Mouse (Mus musculus): ENCODE results near the gene Arhgap21. TPM values are rescaled to one million over a fixed set of nuclear protein-coding genes. Genes with fewer than 3 reads are reported as not detected.

Gene Arhgap21
- polyA plus RNA-seq (2012; rRNA removed) = 104 and 131 TPM in 2 replicates

- Histone ChIP-seq H3K4me1 (ENCODE audit: control insufficient read depth, insufficient read depth, low read length) (peaks cover 4% of the 10 kb centered on the region), H3K4me3 (ENCODE audit: insufficient read depth, low read length) (peak within 1 kb of the TSS; percentile 87), H3K27ac (ENCODE audit: insufficient read depth, low read length) (peak within 1 kb of the TSS; percentile 100)
- TF ChIP-seq POLR2A (IDR thresholded peaks at IDR 0.05; ENCODE audit: extremely low read depth, insufficient read depth, low read length) (peak; percentile 27; the same call in 1 of the 2 replicates), CTCF (IDR thresholded peaks at IDR 0.05; ENCODE audit: extremely low read depth, insufficient read depth, low read length) (no peak)
Observed at GRCm38 (mm10) chr2:20968441-20969200, at the start of gene Arhgap21. Arhgap21 (minus strand) TSS chr2:20968881.

DNA sequence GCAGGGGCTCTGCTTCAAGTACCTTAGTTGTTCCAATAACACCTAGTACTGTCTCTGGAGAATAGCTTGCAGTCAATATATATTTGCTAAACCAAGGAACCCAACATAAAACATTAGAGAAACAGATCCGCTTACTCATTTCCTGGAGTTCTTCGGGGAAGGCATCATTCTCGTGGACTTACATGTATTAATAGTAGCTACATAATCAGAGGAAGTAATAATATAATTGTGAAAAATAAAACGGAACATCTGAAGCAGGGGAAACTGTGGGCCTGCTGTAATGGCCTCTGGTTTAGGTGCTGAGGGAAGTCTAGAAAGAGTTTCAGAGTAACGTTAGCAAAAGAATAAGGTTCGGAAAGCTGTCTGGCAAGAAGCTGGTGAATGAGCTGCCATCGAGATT lies 47.9 kb upstream of the Arhgap21 start:
- Histone ChIP-seq H3K4me1 (ENCODE audit: control insufficient read depth, insufficient read depth, low read length) (no peaks in the 10 kb centered on the region), H3K4me3 (ENCODE audit: insufficient read depth, low read length) (no peak overlapping the region), H3K27ac (ENCODE audit: insufficient read depth, low read length) (no peak overlapping the region)
- TF ChIP-seq CTCF (IDR thresholded peaks at IDR 0.05; ENCODE audit: extremely low read depth, insufficient read depth, low read length) (no peak), POLR2A (IDR thresholded peaks at IDR 0.05; ENCODE audit: extremely low read depth, insufficient read depth, low read length) (no peak)

DNA sequence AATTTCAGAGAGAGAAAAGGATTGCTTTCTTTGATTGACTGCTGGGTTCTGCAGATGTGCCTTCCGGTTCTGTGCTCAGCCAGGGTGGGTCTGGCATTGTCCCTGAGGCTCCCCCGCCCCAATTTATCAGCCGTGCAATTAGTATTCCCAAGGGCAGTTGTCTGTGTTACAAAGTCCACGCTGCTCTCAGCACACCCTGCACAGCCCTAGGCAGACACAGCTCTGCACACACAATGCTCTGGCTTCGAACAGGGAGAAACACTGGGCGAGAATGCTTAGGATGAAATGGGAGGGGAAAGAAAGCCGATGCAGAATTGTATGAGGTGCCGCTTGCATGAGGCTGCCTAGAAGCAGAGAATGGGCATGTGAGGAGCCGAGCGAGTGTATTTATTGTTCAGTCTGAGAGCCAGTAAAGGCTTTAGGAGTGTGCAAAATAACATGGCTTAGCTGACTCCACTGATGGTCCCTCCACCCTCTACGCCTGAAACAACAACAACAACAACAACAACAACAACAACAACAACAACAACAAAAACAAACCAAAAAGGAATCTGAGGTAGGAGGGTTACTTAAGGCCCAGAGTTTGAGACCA lies 42.2 kb upstream of the Arhgap21 start:
- no peak overlapping the region for H3K4me3 ChIP-seq (ENCODE audit: insufficient read depth, low read length)
- no peaks in the 10 kb centered on the region for H3K4me1 ChIP-seq (ENCODE audit: control insufficient read depth, insufficient read depth, low read length)
- peak overlapping the region; percentile 44; the same call in 1 of the 2 replicates for H3K27ac ChIP-seq (ENCODE audit: insufficient read depth, low read length)
- TF ChIP-seq POLR2A (IDR thresholded peaks at IDR 0.05; ENCODE audit: extremely low read depth, insufficient read depth, low read length) = no peak
- TF ChIP-seq CTCF (IDR thresholded peaks at IDR 0.05; ENCODE audit: extremely low read depth, insufficient read depth, low read length) = no peak

DNA sequence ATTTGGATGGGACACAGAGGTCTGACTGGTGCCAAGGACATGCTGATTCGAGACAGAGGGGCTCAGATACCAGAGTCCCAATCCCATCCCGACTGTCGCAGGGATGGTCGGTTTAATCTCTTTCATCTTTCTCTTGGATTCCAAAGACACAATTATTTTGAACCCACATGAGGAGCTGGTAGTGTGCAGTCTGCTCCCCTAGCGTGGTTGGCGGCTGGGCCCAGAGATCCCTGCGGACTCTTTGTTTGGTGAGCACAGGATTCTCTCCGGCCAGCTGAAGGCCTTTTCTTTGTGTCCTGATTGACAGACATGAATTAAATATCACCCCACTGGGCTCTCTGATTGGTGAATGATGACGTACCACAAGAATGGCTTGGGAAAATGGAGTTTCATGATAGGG lies 41.5 kb upstream of the Arhgap21 start:
- no peak overlapping the region for H3K27ac ChIP-seq (ENCODE audit: insufficient read depth, low read length)
- no peak for TF ChIP-seq CTCF (IDR thresholded peaks at IDR 0.05; ENCODE audit: extremely low read depth, insufficient read depth, low read length)
- TF ChIP-seq POLR2A (IDR thresholded peaks at IDR 0.05; ENCODE audit: extremely low read depth, insufficient read depth, low read length) = no peak

DNA sequence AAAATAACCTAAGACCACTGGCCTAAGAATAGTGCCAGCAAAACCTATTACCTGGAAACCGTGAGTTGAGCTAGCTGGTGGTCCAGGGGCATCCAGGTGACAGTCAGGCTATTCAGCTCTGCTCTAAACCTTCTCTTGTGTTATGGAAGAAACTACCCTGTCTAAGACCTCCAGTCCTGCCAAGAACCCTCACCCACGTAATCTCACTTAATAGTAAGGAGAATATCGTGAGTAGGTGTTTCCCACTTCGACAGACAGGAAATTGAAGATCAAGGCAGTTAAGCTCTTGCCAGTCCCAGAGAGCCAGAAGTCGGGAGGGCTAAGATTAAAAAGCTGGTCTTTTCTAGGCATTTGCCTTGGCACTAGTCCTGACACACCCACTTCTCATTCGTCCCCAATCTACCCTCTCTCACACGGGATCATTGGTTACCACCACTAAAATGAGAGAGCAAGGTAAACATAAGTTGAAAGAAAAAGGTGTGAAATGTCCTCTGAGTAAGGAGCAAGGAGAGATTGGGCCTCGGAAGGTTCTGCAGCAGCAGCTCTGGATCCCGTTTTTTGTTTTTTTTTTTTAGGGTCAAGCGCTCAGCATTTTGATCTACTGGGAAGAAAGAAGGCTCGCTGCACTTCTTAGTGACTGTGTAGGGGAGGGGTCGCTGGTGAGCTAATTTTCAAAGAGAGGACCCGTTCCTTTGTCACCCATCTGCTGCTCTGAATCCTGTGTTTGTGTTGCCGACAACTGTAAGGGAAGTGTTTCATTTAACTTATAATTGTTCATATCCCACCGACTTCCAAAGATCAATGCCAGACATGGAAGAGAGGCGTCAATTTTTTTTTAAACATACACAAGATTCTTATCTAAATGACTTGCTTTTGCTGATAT lies 40.8 kb upstream of the Arhgap21 start:
- H3K27ac ChIP-seq (ENCODE audit: insufficient read depth, low read length) = no peak overlapping the region

More for the DNA sequence above, 41.5 kb upstream of the Arhgap21 start:
- no peaks in the 10 kb centered on the region for H3K4me1 ChIP-seq (ENCODE audit: control insufficient read depth, insufficient read depth, low read length)
- H3K4me3 ChIP-seq (ENCODE audit: insufficient read depth, low read length) = no peak overlapping the region

GRCm38 (mm10) chr2:21002538-21002937 lies 33.9 kb upstream of the Arhgap21 start:
- TF ChIP-seq CTCF (IDR thresholded peaks at IDR 0.05; ENCODE audit: extremely low read depth, insufficient read depth, low read length) (no peak), POLR2A (IDR thresholded peaks at IDR 0.05; ENCODE audit: extremely low read depth, insufficient read depth, low read length) (no peak)
- H3K27ac ChIP-seq (ENCODE audit: insufficient read depth, low read length) = 0 out of 2 replicates have a peak overlapping the region, but pooled peaks have one; percentile 33
- H3K4me1 ChIP-seq (ENCODE audit: control insufficient read depth, insufficient read depth, low read length) = no peaks in the 10 kb centered on the region
- no peak overlapping the region for H3K4me3 ChIP-seq (ENCODE audit: insufficient read depth, low read length)

More for the DNA sequence above, 40.8 kb upstream of the Arhgap21 start:
- H3K4me3 ChIP-seq (ENCODE audit: insufficient read depth, low read length) = no peak overlapping the region
- TF ChIP-seq POLR2A (IDR thresholded peaks at IDR 0.05; ENCODE audit: extremely low read depth, insufficient read depth, low read length) (no peak), CTCF (IDR thresholded peaks at IDR 0.05; ENCODE audit: extremely low read depth, insufficient read depth, low read length) (no peak)
- no peaks in the 10 kb centered on the region for H3K4me1 ChIP-seq (ENCODE audit: control insufficient read depth, insufficient read depth, low read length)

DNA sequence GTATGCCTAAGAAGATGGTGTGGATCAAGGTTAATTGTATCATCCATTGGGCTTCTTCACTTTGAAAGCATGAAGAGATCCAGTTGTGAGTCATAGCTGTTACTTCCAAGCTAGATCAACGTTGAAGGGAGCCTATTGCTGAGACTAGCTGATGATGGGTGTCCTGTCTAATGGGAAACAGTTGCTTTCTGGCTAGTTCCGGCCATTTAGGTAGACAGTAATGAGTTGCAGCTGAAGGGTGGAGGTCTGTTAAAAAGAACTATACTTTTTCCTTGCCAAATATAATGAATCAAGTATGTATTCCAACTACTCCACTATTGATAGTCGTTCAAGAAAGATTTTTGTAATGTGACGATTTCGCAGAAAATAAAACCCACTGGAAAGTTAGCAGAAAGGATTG lies 32.5 kb upstream of the Arhgap21 start:
- TF ChIP-seq CTCF (IDR thresholded peaks at IDR 0.05; ENCODE audit: extremely low read depth, insufficient read depth, low read length) (no peak), POLR2A (IDR thresholded peaks at IDR 0.05; ENCODE audit: extremely low read depth, insufficient read depth, low read length) (no peak)
- Histone ChIP-seq H3K4me3 (ENCODE audit: insufficient read depth, low read length) (no peak overlapping the region), H3K4me1 (ENCODE audit: control insufficient read depth, insufficient read depth, low read length) (no peaks in the 10 kb centered on the region), H3K27ac (ENCODE audit: insufficient read depth, low read length) (no peak overlapping the region)

DNA sequence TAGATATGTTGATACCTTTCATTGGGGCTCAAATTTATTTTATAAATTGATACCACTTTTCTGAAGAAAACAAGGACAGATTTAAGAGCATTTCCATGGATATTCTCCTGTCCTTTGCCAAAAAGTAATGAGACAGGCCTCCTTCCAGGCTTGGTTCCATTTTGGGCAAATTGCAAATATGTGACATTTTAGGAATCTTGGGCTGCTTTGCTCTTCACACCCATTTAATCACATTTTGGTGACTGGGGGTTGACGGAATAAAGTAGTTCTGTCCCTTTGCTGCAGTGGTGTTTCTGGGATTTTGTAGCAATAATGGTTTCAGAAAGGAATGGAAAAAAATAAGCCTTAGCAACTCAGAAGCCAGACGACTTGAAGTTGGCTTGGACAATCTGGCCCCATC lies 26.9 kb upstream of the Arhgap21 start:
- no peaks in the 10 kb centered on the region for H3K4me1 ChIP-seq (ENCODE audit: control insufficient read depth, insufficient read depth, low read length)
- TF ChIP-seq POLR2A (IDR thresholded peaks at IDR 0.05; ENCODE audit: extremely low read depth, insufficient read depth, low read length) (no peak), CTCF (IDR thresholded peaks at IDR 0.05; ENCODE audit: extremely low read depth, insufficient read depth, low read length) (no peak)
- no peak overlapping the region for H3K27ac ChIP-seq (ENCODE audit: insufficient read depth, low read length)
- H3K4me3 ChIP-seq (ENCODE audit: insufficient read depth, low read length) = no peak overlapping the region

DNA sequence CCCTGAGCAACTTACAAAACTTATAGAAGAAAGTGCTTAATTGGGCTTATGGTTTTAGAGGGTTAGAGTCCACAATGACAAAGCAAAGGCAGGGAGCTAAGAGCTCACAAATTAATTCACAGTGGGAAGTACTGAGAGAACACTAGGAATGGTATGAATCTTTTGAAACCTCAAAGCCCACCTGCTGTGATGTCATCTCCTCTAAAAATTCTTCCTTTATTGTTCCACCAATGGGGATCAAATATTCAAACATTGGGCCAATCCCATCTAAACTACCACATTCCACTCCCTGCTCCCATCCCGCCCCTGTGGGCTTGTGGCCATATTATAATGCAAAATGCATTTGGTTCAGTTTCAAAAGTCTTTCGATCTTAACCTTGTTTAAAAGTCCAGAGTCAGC lies 22.8 kb upstream of the Arhgap21 start:
- Histone ChIP-seq H3K4me1 (ENCODE audit: control insufficient read depth, insufficient read depth, low read length) (no peaks in the 10 kb centered on the region), H3K27ac (ENCODE audit: insufficient read depth, low read length) (no peak overlapping the region), H3K4me3 (ENCODE audit: insufficient read depth, low read length) (no peak overlapping the region)
- TF ChIP-seq POLR2A (IDR thresholded peaks at IDR 0.05; ENCODE audit: extremely low read depth, insufficient read depth, low read length) (no peak), CTCF (IDR thresholded peaks at IDR 0.05; ENCODE audit: extremely low read depth, insufficient read depth, low read length) (no peak)

Measured in cortical plate, adult 2 months (tissue).